Mouse (Mus musculus): ENCODE results near the gene Srebf1. TPM values are rescaled to one million over a fixed set of nuclear protein-coding genes. Genes with fewer than 3 reads are reported as not detected.

Srebf1 gene
- total and polyA plus RNA-seq, 2 experiments, result 151 to 580 TPM

DNA sequence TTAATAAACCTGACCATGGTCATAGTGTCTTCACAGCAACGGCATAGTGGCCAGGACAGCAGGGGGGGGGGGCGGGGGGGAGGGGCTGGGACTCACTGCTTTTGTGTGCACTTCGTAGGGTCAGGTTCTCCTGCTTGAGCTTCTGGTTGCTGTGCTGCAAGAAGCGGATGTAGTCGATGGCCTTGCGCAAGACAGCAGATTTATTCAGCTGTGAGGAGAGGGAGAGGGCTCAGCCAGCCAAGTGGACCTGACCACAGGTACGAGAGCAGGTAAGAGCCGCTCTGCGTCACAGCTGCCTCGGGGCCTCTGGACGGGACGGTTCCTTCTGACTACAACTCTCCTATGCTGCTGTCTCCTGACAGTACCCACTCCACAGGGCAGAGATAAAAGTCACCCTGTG lies 17.4 kb downstream of the Srebf1 start:
- no peaks in the 10 kb centered on the region for H3K27me3 ChIP-seq (ENCODE audit: control insufficient read depth, insufficient read depth, low read length)
- 25% methylated on average over 12 of the region's 12 CpGs for WGBS
- DNase-seq (ENCODE audit: extremely low read depth, low read depth, low spot score), result peak; percentile 89
- no peak overlapping the region; the same call in 1 of the 2 replicates for H3K9ac ChIP-seq (ENCODE audit: low read depth, low read length)
- H3K4me1 ChIP-seq (ENCODE audit: control insufficient read depth, insufficient read depth, low read length), result peaks cover 44% of the 10 kb centered on the region
- H3K79me2 ChIP-seq (ENCODE audit: control insufficient read depth, insufficient read depth, low read length), result peaks cover 9% of the 10 kb centered on the region; the same call in 1 of the 2 replicates
- peak overlapping the region; percentile 34 for H3K27ac ChIP-seq (replicated peaks; ENCODE audit: insufficient read depth, low read depth, low read length)
- peaks cover 33% of the 10 kb centered on the region for H3K36me3 ChIP-seq (ENCODE audit: control insufficient read depth, insufficient read depth, low read length)
- TF ChIP-seq POLR2A (IDR thresholded peaks at IDR 0.05; ENCODE audit: extremely low read depth, insufficient read depth, low read length), result no peak
- TF ChIP-seq CTCF (IDR thresholded peaks at IDR 0.05; ENCODE audit: low read depth, low read length), result no peak
- no peak overlapping the region for H3K4me3 ChIP-seq (ENCODE audit: insufficient read depth, low read depth, low read length)

DNA sequence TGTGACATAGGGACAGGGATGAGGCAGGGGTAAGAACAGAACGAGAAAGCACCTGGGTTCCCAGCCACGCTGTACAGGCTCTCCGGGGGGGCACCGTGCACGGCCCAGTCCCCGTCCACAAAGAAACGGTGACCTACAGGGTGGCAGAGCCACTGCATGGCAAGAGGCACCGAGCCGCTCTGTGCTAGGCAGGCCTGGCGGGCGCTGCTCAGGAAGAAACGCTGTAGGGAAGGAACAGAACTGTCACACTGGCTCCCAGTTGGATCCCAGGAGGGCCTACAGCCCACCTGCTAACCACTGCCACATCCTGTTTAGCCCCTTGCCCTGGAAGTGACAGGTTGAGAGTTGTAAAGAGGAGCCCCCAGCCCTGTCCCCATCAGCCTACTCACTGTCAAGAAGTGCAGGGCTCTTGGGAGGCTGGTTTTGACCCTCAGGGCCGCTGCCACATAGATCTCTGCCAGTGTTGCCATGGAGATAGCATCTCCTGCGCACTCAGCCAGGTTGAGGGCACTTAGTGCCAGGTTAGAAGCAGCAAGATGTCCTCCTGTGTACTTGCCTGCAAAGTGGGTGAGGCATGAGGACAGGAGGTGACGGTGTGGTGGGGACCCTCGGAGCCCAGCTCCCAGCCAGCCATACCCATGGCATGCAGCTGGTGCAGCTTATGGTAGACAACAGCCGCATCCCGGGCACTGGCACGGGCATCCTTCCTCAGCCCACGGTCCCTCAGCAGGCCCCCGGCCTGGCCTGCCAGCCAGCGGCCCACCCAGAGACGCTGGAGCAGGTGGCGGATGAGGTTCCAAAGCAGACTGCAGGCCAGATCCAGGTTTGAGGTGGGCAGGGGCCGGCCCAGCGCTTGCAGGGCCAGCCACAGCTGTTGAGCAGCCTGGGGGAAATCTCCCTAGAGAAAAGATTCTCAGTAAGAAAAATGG lies 19.4 kb downstream of the Srebf1 start:
- no peak overlapping the region for H3K4me3 ChIP-seq (ENCODE audit: insufficient read depth, low read depth, low read length)
- WGBS, result 91% methylated on average over 26 of the region's 26 CpGs
- DNase-seq (ENCODE audit: extremely low read depth, low read depth, low spot score), result no peak
- H3K4me1 ChIP-seq (ENCODE audit: control insufficient read depth, insufficient read depth, low read length), result peaks cover 31% of the 10 kb centered on the region
- H3K9ac ChIP-seq (ENCODE audit: low read depth, low read length), result no peak overlapping the region
- 0 out of 2 replicates have a peak, but pooled peaks cover 2% of the 10 kb centered on the region for H3K79me2 ChIP-seq (ENCODE audit: control insufficient read depth, insufficient read depth, low read length)
- TF ChIP-seq CTCF (IDR thresholded peaks at IDR 0.05; ENCODE audit: low read depth, low read length) (no peak), POLR2A (IDR thresholded peaks at IDR 0.05; ENCODE audit: extremely low read depth, insufficient read depth, low read length) (no peak)
- H3K36me3 ChIP-seq (ENCODE audit: control insufficient read depth, insufficient read depth, low read length), result peaks cover 41% of the 10 kb centered on the region
- peak overlapping the region; percentile 11; the same call in 1 of the 2 replicates for H3K27ac ChIP-seq (replicated peaks; ENCODE audit: insufficient read depth, low read depth, low read length)
- H3K27me3 ChIP-seq (ENCODE audit: control insufficient read depth, insufficient read depth, low read length), result no peaks in the 10 kb centered on the region

DNA sequence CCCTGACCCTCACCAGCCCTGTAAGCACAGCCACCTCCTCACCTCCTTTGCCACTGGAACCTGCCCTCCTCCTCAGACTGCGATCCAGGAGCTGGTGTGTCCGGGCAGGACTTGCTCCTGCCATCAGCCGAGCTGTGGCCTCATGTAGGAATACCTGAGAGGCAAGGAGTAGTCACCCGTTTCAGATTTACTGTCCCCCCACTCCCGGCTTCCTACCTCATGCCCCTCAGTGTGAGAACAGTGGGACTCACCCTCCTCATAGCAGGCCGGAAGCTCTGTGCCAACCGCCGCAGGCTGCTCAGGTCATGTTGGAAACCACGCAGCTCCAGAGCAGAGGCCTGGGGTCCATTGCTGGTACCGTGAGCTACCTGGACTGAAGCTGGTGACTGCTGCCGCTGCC lies 22.0 kb downstream of the Srebf1 start:
- no peak overlapping the region for H3K4me3 ChIP-seq (ENCODE audit: insufficient read depth, low read depth, low read length)
- no peak for DNase-seq (ENCODE audit: extremely low read depth, low read depth, low spot score)
- no peak overlapping the region for H3K9ac ChIP-seq (ENCODE audit: low read depth, low read length)
- H3K27ac ChIP-seq (replicated peaks; ENCODE audit: insufficient read depth, low read depth, low read length), result no peak overlapping the region
- peaks cover 41% of the 10 kb centered on the region for H3K36me3 ChIP-seq (ENCODE audit: control insufficient read depth, insufficient read depth, low read length)
- H3K79me2 ChIP-seq (ENCODE audit: control insufficient read depth, insufficient read depth, low read length), result no peaks in the 10 kb centered on the region
- WGBS, result 78% methylated on average over 11 of the region's 11 CpGs
- H3K27me3 ChIP-seq (ENCODE audit: control insufficient read depth, insufficient read depth, low read length), result no peaks in the 10 kb centered on the region
- H3K4me1 ChIP-seq (ENCODE audit: control insufficient read depth, insufficient read depth, low read length), result peaks cover 7% of the 10 kb centered on the region; the same call in 1 of the 2 replicates
- TF ChIP-seq POLR2A (IDR thresholded peaks at IDR 0.05; ENCODE audit: extremely low read depth, insufficient read depth, low read length), result no peak
- TF ChIP-seq CTCF (IDR thresholded peaks at IDR 0.05; ENCODE audit: low read depth, low read length), result no peak

DNA sequence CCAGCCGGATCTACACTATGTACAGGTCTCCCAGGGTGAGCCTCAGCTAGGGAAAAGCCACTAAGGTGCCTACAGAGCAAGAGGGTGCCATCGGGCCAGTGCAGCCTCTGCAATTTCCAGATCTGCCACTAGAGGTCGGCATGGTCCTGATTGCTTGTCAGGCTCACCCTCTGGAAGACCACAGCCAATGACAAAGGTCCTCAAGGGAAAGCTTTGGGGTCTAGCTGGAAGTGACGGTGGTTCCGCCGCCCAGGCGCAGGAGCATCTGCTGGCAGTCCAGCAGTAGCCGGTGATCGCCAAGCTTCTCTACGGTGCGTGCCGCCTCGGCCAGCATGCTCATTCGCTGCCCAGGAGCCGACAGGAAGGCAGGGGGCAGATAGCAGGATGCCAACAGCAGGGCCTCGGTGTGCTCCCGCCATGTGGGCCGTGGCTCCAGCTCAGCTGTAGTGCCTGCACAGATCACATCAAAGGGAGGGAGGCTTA lies 22.6 kb downstream of the Srebf1 start:
- no peaks in the 10 kb centered on the region for H3K27me3 ChIP-seq (ENCODE audit: control insufficient read depth, insufficient read depth, low read length)
- peaks cover 41% of the 10 kb centered on the region for H3K36me3 ChIP-seq (ENCODE audit: control insufficient read depth, insufficient read depth, low read length)
- 26% methylated on average over 18 of the region's 18 CpGs for WGBS
- no peaks in the 10 kb centered on the region for H3K79me2 ChIP-seq (ENCODE audit: control insufficient read depth, insufficient read depth, low read length)
- H3K4me3 ChIP-seq (ENCODE audit: insufficient read depth, low read depth, low read length), result no peak overlapping the region
- H3K4me1 ChIP-seq (ENCODE audit: control insufficient read depth, insufficient read depth, low read length), result 0 out of 2 replicates have a peak, but pooled peaks cover 4% of the 10 kb centered on the region
- H3K27ac ChIP-seq (replicated peaks; ENCODE audit: insufficient read depth, low read depth, low read length), result no peak overlapping the region
- TF ChIP-seq POLR2A (IDR thresholded peaks at IDR 0.05; ENCODE audit: extremely low read depth, insufficient read depth, low read length) (no peak), CTCF (IDR thresholded peaks at IDR 0.05; ENCODE audit: low read depth, low read length) (peak; percentile 95)
- peak; percentile 65 for DNase-seq (ENCODE audit: extremely low read depth, low read depth, low spot score)
- H3K9ac ChIP-seq (ENCODE audit: low read depth, low read length), result no peak overlapping the region

DNA sequence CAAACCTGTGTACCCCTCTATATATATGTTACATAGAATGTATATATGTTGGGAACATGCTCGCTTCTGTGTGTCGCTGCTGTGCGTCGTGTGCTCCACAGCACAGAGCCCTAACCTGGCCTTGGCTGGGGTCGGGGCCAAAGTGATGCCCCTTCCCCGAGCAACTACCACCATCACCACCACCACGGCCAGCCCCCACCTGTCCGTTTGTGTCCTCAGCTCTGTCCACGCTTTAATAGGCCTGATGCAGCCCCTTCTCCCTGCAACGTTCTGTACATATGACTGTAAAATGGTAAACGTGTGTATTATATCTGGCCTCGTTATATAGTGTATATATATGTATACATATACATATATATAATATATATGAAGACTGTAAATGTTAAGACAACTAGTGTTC lies 23.7 kb downstream of the Srebf1 start:
- Histone ChIP-seq H3K36me3 (ENCODE audit: control insufficient read depth, insufficient read depth, low read length) (peaks cover 36% of the 10 kb centered on the region), H3K4me1 (ENCODE audit: control insufficient read depth, insufficient read depth, low read length) (no peaks in the 10 kb centered on the region), H3K4me3 (ENCODE audit: insufficient read depth, low read depth, low read length) (no peak overlapping the region), H3K27ac (replicated peaks; ENCODE audit: insufficient read depth, low read depth, low read length) (no peak overlapping the region), H3K9ac (ENCODE audit: low read depth, low read length) (no peak overlapping the region), H3K79me2 (ENCODE audit: control insufficient read depth, insufficient read depth, low read length) (no peaks in the 10 kb centered on the region), H3K27me3 (ENCODE audit: control insufficient read depth, insufficient read depth, low read length) (no peaks in the 10 kb centered on the region)
- TF ChIP-seq CTCF (IDR thresholded peaks at IDR 0.05; ENCODE audit: low read depth, low read length) (no peak), POLR2A (IDR thresholded peaks at IDR 0.05; ENCODE audit: extremely low read depth, insufficient read depth, low read length) (no peak)
- 85% methylated on average over 12 of the region's 12 CpGs for WGBS
- no peak for DNase-seq (ENCODE audit: extremely low read depth, low read depth, low spot score)

Data from liver, adult 2 months (tissue).